Mouse (Mus musculus) left cerebral cortex, adult 9 months (tissue): ENCODE measurements around the gene Olfr295.

Experiments used
- DNase-seq, 2 experiments: peaks; one replicate each; pipeline ENCODE4 v3.0.0; 2022; ENCODE audit warnings: low spot score in 2 of 2

Olfr295 gene

GRCm38 (mm10) chr7:86583562-86583961 is at the start of gene Olfr295:
TSS of gene Olfr295 (plus strand) at chr7:86583862.
- no peak for DNase-seq

- no peak for DNase-seq
Measured at GRCm38 (mm10) chr7:86616543-86616942, 32.9 kb downstream of the Olfr295 start, which contains the start of gene Olfr294. TSS of gene Olfr294 (minus strand) at chr7:86616643.
